Mouse (Mus musculus): ENCODE measurements at regions not wholly inside any gene's neighbourhood (a gene's known extent, or its start where the extent isn't known, plus 50 kb on each side); places are given as distances from the start of the nearest gene placed in this dataset.
A peak's percentile ranks its signal among the peaks of the same experiment; 100 is the strongest.

- no peak for DNase-seq (ENCODE audit: low spot score)
Observed at GRCm38 (mm10) chr3:102311482-102312225, 107.2 kb upstream of the Vangl1 start.

GRCm38 (mm10) chr3:102310243-102310642 lies 105.8 kb upstream of the Vangl1 start:
- no peak for DNase-seq (ENCODE audit: low spot score)

- DNase-seq (ENCODE audit: low spot score), result peak; percentile 25
Observed at GRCm38 (mm10) chr3:102309756-102310155, 105.3 kb upstream of the Vangl1 start.

GRCm38 (mm10) chr3:102307656-102308055 lies 103.2 kb upstream of the Vangl1 start:
- DNase-seq (ENCODE audit: low spot score), result no peak

GRCm38 (mm10) chr3:102292385-102292784 lies 87.9 kb upstream of the Vangl1 start:
- no peak for DNase-seq (ENCODE audit: low spot score)

GRCm38 (mm10) chr3:102281983-102282382 lies 77.5 kb upstream of the Vangl1 start:
- no peak for DNase-seq (ENCODE audit: low spot score)

GRCm38 (mm10) chr3:102276758-102277157 lies 72.3 kb upstream of the Vangl1 start:
- DNase-seq (ENCODE audit: low spot score), result no peak

- no peak for DNase-seq (ENCODE audit: low spot score)
Observed at GRCm38 (mm10) chr3:102276283-102276682, 71.8 kb upstream of the Vangl1 start.

- DNase-seq (ENCODE audit: low spot score), result no peak
Observed at GRCm38 (mm10) chr3:102275256-102276022, 70.9 kb upstream of the Vangl1 start.

- no peak for DNase-seq (ENCODE audit: low spot score)
Observed at GRCm38 (mm10) chr3:102270779-102271178, 66.3 kb upstream of the Vangl1 start.

GRCm38 (mm10) chr3:102270257-102270656 lies 65.8 kb upstream of the Vangl1 start:
- DNase-seq (ENCODE audit: low spot score), result no peak

- DNase-seq (ENCODE audit: low spot score), result no peak
Observed at GRCm38 (mm10) chr3:102266136-102266535, 61.6 kb upstream of the Vangl1 start.

- DNase-seq (ENCODE audit: low spot score), result no peak
Observed at GRCm38 (mm10) chr3:102265146-102265545, 60.7 kb upstream of the Vangl1 start.

- no peak for DNase-seq (ENCODE audit: low spot score)
Observed at GRCm38 (mm10) chr3:102263326-102263725, 58.8 kb upstream of the Vangl1 start.

GRCm38 (mm10) chr3:102262665-102263064 lies 58.2 kb upstream of the Vangl1 start:
- no peak for DNase-seq (ENCODE audit: low spot score)

GRCm38 (mm10) chr3:102261517-102261916 lies 57.0 kb upstream of the Vangl1 start:
- no peak for DNase-seq (ENCODE audit: low spot score)
